Mouse (Mus musculus): ENCODE measurements at regions not wholly inside any gene's neighbourhood (a gene's known extent, or its start where the extent isn't known, plus 50 kb on each side); places are given as distances from the start of the nearest gene placed in this dataset.
"Not testable (repeated sequence)": the region's sequence is repeated elsewhere in the genome, so short reads cannot be mapped to it uniquely, and the experiment has no call there.

DNA sequence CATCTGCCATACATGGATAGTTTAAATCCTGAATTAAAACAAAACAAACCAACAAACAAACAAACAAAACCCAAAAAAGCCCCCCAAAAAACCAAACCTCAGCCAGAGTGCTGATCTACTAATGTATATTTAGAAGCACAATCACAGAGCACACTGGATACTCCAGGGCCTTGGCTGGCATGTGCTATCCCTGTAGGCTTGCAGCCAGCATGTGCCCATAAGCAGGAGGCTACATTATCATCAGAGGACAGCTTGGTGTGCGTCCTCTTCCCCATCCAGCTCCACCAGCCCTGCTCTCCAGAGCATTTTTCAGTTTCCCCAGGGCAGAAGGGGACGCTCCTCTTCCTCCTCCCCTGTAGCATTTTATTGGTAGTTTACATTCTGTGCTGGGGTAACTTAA, 198.9 kb downstream of the Mterf1b start:
- H3K36me3 ChIP-seq (ENCODE audit: control insufficient read depth, insufficient read depth, low read length), result no peaks in the 10 kb centered on the region
- no peaks in the 10 kb centered on the region for H3K9me3 ChIP-seq (ENCODE audit: control insufficient read depth, low read length)
- no peak overlapping the region for H3K9ac ChIP-seq (ENCODE audit: low read depth, low read length)
- H3K27me3 ChIP-seq (replicated peaks; ENCODE audit: control insufficient read depth, insufficient read depth, low read length), result no peaks in the 10 kb centered on the region
- H3K27ac ChIP-seq (replicated peaks; ENCODE audit: low read depth, low read length), result no peak overlapping the region
- no peak overlapping the region for H3K4me2 ChIP-seq (ENCODE audit: low read depth, low read length)
- H3K4me3 ChIP-seq (ENCODE audit: low read depth, low read length), result no peak overlapping the region
- ATAC-seq (ENCODE audit: low read depth) (no peak), DNase-seq (ENCODE audit: low spot score) (no peak)
- no peaks in the 10 kb centered on the region for H3K4me1 ChIP-seq (ENCODE audit: control insufficient read depth, insufficient read depth, low read length)
- WGBS, result 64% methylated on average over 2 of the region's 2 CpGs

DNA sequence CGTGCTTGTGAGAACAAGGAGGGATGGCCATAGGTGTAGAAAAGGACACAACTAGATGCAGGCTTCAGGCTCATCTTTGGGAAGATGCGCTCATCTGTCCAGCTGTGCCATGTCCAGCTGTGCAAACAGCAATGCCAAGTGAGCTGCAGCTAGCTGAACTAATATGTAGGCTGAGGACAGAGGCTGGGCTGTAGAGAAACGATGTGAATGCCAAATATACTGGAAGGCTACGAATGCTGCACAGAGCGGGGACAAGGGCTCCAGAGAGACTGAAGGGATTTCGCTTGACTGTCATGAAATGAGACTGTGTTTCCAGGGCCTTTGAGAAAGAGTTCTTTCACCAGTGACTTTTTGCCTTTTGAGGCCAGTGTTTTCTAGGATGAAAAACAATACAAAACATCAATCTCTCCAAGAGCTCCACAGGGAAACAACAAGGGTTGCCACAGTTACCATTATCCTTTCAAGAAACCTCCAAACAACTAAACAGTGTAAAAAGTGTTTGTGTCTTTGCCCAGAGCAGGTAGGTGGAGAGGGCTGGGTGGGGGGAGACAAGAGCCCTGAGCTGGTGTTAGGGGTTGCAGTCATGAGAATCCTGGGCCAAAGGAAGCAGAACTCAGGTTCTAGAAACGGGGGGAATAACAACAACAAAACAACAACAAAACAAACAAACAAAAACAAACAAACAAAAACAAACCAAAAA, 202.3 kb downstream of the Mterf1b start:
- 74% methylated on average over 5 of the region's 7 CpGs for WGBS
- H3K4me3 ChIP-seq (ENCODE audit: low read depth, low read length); H3K4me1 ChIP-seq (ENCODE audit: control insufficient read depth, insufficient read depth, low read length); ATAC-seq (ENCODE audit: low read depth); DNase-seq (ENCODE audit: low spot score); H3K9ac ChIP-seq (ENCODE audit: low read depth, low read length); H3K9me3 ChIP-seq (ENCODE audit: control insufficient read depth, low read length); H3K27me3 ChIP-seq (replicated peaks; ENCODE audit: control insufficient read depth, insufficient read depth, low read length); H3K36me3 ChIP-seq (ENCODE audit: control insufficient read depth, insufficient read depth, low read length); H3K4me2 ChIP-seq (ENCODE audit: low read depth, low read length); H3K27ac ChIP-seq (replicated peaks; ENCODE audit: low read depth, low read length): not testable (repeated sequence)

DNA sequence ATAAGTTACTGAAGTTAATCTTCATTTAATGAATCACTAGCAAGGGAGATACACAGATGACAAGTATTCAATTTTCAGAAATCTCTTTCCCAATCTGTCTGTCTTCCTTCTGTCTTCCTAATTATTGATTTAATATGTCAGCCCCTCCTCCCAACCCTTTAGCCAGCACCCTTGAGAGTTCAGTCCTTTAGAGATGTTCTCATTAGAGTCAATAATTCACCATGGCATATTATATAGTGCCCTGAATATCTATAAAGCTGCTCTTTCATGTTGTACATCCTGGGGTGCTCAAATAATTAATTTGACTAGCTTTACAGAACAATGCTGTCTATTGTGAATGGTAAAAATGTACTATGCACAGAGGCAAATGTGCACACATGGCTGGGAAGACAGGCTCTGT, 205.9 kb downstream of the Mterf1b start:
- H3K9me3 ChIP-seq (ENCODE audit: control insufficient read depth, low read length), result no peaks in the 10 kb centered on the region
- H3K4me1 ChIP-seq (ENCODE audit: control insufficient read depth, insufficient read depth, low read length), result no peaks in the 10 kb centered on the region
- H3K4me3 ChIP-seq (ENCODE audit: low read depth, low read length), result no peak overlapping the region
- H3K36me3 ChIP-seq (ENCODE audit: control insufficient read depth, insufficient read depth, low read length), result no peaks in the 10 kb centered on the region
- no peak overlapping the region for H3K9ac ChIP-seq (ENCODE audit: low read depth, low read length)
- DNase-seq (ENCODE audit: low spot score) (no peak), ATAC-seq (ENCODE audit: low read depth) (no peak)
- H3K27me3 ChIP-seq (replicated peaks; ENCODE audit: control insufficient read depth, insufficient read depth, low read length), result no peaks in the 10 kb centered on the region
- no peak overlapping the region for H3K4me2 ChIP-seq (ENCODE audit: low read depth, low read length)
- no peak overlapping the region for H3K27ac ChIP-seq (replicated peaks; ENCODE audit: low read depth, low read length)

DNA sequence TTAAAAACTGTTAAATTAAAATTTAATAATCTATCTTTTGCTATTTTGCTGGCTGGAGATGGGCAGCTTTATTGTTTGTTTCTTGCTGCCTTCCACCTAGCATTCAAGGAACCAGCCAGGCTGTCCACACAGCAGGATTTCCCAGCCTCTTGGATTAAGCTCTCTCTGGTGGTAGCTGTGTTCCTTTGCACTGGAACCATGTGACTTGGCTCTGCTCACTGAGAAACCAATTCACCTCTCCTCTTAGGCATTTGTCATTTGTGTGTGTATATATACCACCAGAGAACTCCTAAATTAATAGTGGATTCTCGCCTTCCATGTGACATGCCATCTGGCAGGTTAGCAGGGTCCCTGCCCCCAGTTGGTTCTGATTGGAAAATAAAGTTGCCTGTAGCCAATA, 225.6 kb downstream of the Mterf1b start:
- no peak overlapping the region for H3K4me2 ChIP-seq (ENCODE audit: low read depth, low read length)
- H3K4me3 ChIP-seq (ENCODE audit: low read depth, low read length), result no peak overlapping the region
- ATAC-seq (ENCODE audit: low read depth), result no peak
- no peaks in the 10 kb centered on the region for H3K27me3 ChIP-seq (replicated peaks; ENCODE audit: control insufficient read depth, insufficient read depth, low read length)
- no peaks in the 10 kb centered on the region for H3K4me1 ChIP-seq (ENCODE audit: control insufficient read depth, insufficient read depth, low read length)
- 90% methylated on average over 1 of the region's 1 CpGs for WGBS
- no peaks in the 10 kb centered on the region for H3K36me3 ChIP-seq (ENCODE audit: control insufficient read depth, insufficient read depth, low read length)
- H3K9ac ChIP-seq (ENCODE audit: low read depth, low read length), result no peak overlapping the region
- no peak overlapping the region for H3K27ac ChIP-seq (replicated peaks; ENCODE audit: low read depth, low read length)
- DNase-seq (ENCODE audit: low spot score), result no peak
- H3K9me3 ChIP-seq (ENCODE audit: control insufficient read depth, low read length), result no peaks in the 10 kb centered on the region

All from embryonic facial prominence, embryonic 14.5 days (tissue).